Mouse (Mus musculus): ENCODE measurements around the gene Olfr20.

GRCm38 (mm10) chr11:73326485-73326886 is 24.1 kb upstream of the Olfr20 start:
- TF ChIP-seq EP300 (optimal IDR thresholded peaks at IDR 0.05) (no peak), CTCF (IDR thresholded peaks at IDR 0.05; ENCODE audit: low read depth) (no peak)
